Mouse (Mus musculus): ENCODE measurements around the gene Defb7. TPM values are rescaled to one million over a fixed set of nuclear protein-coding genes. Genes with fewer than 3 reads are reported as not detected.

The Defb7 gene
- not detected in 2 replicates for polyA plus RNA-seq (2014; fragmentation: Nextera tagmentation; extraction: Ambion mirVana)

GRCm38 (mm10) chr8:19494797-19495196 is at the start of gene Defb7:
Defb7 (plus strand) TSS chr8:19495097.
- no peaks in the 10 kb centered on the region for H3K4me1 ChIP-seq (ENCODE audit: control insufficient read depth, insufficient read depth, low read length)
- H3K9ac ChIP-seq (replicated peaks; ENCODE audit: low read depth, low read length), result no peak within 1 kb of the TSS
- H3K9me3 ChIP-seq (ENCODE audit: control insufficient read depth, low read length), result no peaks in the 10 kb centered on the region; the same call in 1 of the 2 replicates
- H3K27me3 ChIP-seq (ENCODE audit: control insufficient read depth, insufficient read depth, low read length), result no peaks in the 10 kb centered on the region
- 87% methylated on average over 2 of the region's 2 CpGs for WGBS
- H3K4me3 ChIP-seq (ENCODE audit: low read depth, low read length), result no peak within 1 kb of the TSS
- no peaks in the 10 kb centered on the region for H3K36me3 ChIP-seq (ENCODE audit: control insufficient read depth, insufficient read depth, low read length)
- H3K27ac ChIP-seq (ENCODE audit: low read depth, low read length), result no peak within 1 kb of the TSS
- no peak for ATAC-seq (ENCODE audit: low read depth)
- no peak within 1 kb of the TSS for H3K4me2 ChIP-seq (ENCODE audit: low read depth, low read length)

- no peaks in the 10 kb centered on the region for H3K27me3 ChIP-seq (ENCODE audit: control insufficient read depth, insufficient read depth, low read length)
- H3K4me3 ChIP-seq (ENCODE audit: low read depth, low read length), result no peak overlapping the region
- 91% methylated on average over 1 of the region's 1 CpGs for WGBS
- H3K36me3 ChIP-seq (ENCODE audit: control insufficient read depth, insufficient read depth, low read length), result no peaks in the 10 kb centered on the region
- H3K9ac ChIP-seq (replicated peaks; ENCODE audit: low read depth, low read length), result no peak overlapping the region
- peaks cover 2% of the 10 kb centered on the region; the same call in 1 of the 2 replicates for H3K9me3 ChIP-seq (ENCODE audit: control insufficient read depth, low read length)
- no peak overlapping the region for H3K27ac ChIP-seq (ENCODE audit: low read depth, low read length)
- H3K4me1 ChIP-seq (ENCODE audit: control insufficient read depth, insufficient read depth, low read length), result no peaks in the 10 kb centered on the region
- no peak overlapping the region for H3K4me2 ChIP-seq (ENCODE audit: low read depth, low read length)
- no peak for ATAC-seq (ENCODE audit: low read depth)
Measured at GRCm38 (mm10) chr8:19446378-19446777, 48.5 kb upstream of the Defb7 start.

- no peak overlapping the region for H3K4me3 ChIP-seq (ENCODE audit: low read depth, low read length)
- H3K9me3 ChIP-seq (ENCODE audit: control insufficient read depth, low read length), result no peaks in the 10 kb centered on the region
- H3K4me1 ChIP-seq (ENCODE audit: control insufficient read depth, insufficient read depth, low read length), result no peaks in the 10 kb centered on the region
- H3K36me3 ChIP-seq (ENCODE audit: control insufficient read depth, insufficient read depth, low read length), result no peaks in the 10 kb centered on the region
- WGBS, result 89% methylated on average over 3 of the region's 3 CpGs
- H3K4me2 ChIP-seq (ENCODE audit: low read depth, low read length), result no peak overlapping the region
- no peak overlapping the region for H3K9ac ChIP-seq (replicated peaks; ENCODE audit: low read depth, low read length)
- no peak overlapping the region for H3K27ac ChIP-seq (ENCODE audit: low read depth, low read length)
- no peak for ATAC-seq (ENCODE audit: low read depth)
- H3K27me3 ChIP-seq (ENCODE audit: control insufficient read depth, insufficient read depth, low read length), result no peaks in the 10 kb centered on the region
Measured at GRCm38 (mm10) chr8:19461355-19461754, 33.5 kb upstream of the Defb7 start.

- H3K9me3 ChIP-seq (ENCODE audit: control insufficient read depth, low read length), result no peaks in the 10 kb centered on the region
- ATAC-seq (ENCODE audit: low read depth), result no peak
- H3K4me2 ChIP-seq (ENCODE audit: low read depth, low read length), result no peak overlapping the region
- H3K4me1 ChIP-seq (ENCODE audit: control insufficient read depth, insufficient read depth, low read length), result no peaks in the 10 kb centered on the region
- no peak overlapping the region for H3K4me3 ChIP-seq (ENCODE audit: low read depth, low read length)
- H3K9ac ChIP-seq (replicated peaks; ENCODE audit: low read depth, low read length), result no peak overlapping the region
- 83% methylated on average over 3 of the region's 3 CpGs for WGBS
- no peaks in the 10 kb centered on the region for H3K36me3 ChIP-seq (ENCODE audit: control insufficient read depth, insufficient read depth, low read length)
- no peak overlapping the region for H3K27ac ChIP-seq (ENCODE audit: low read depth, low read length)
- no peaks in the 10 kb centered on the region for H3K27me3 ChIP-seq (ENCODE audit: control insufficient read depth, insufficient read depth, low read length)
Measured at GRCm38 (mm10) chr8:19469026-19469425, 25.9 kb upstream of the Defb7 start.

GRCm38 (mm10) chr8:19500524-19500923 is 5.6 kb downstream of the Defb7 start:
- Histone ChIP-seq H3K36me3 (ENCODE audit: control insufficient read depth, insufficient read depth, low read length) (no peaks in the 10 kb centered on the region), H3K9me3 (ENCODE audit: control insufficient read depth, low read length) (no peaks in the 10 kb centered on the region; the same call in 1 of the 2 replicates), H3K4me2 (ENCODE audit: low read depth, low read length) (no peak overlapping the region), H3K4me3 (ENCODE audit: low read depth, low read length) (no peak overlapping the region), H3K4me1 (ENCODE audit: control insufficient read depth, insufficient read depth, low read length) (no peaks in the 10 kb centered on the region), H3K27ac (ENCODE audit: low read depth, low read length) (no peak overlapping the region), H3K9ac (replicated peaks; ENCODE audit: low read depth, low read length) (no peak overlapping the region), H3K27me3 (ENCODE audit: control insufficient read depth, insufficient read depth, low read length) (no peaks in the 10 kb centered on the region)
- 84% methylated on average over 1 of the region's 1 CpGs for WGBS
- ATAC-seq (ENCODE audit: low read depth), result no peak

- Histone ChIP-seq H3K27me3 (ENCODE audit: control insufficient read depth, insufficient read depth, low read length) (no peaks in the 10 kb centered on the region), H3K4me3 (ENCODE audit: low read depth, low read length) (peak overlapping the region; percentile 21), H3K4me2 (ENCODE audit: low read depth, low read length) (peak overlapping the region; percentile 41), H3K27ac (ENCODE audit: low read depth, low read length) (no peak overlapping the region), H3K9me3 (ENCODE audit: control insufficient read depth, low read length) (no peaks in the 10 kb centered on the region; the same call in 1 of the 2 replicates), H3K4me1 (ENCODE audit: control insufficient read depth, insufficient read depth, low read length) (no peaks in the 10 kb centered on the region), H3K36me3 (ENCODE audit: control insufficient read depth, insufficient read depth, low read length) (no peaks in the 10 kb centered on the region), H3K9ac (replicated peaks; ENCODE audit: low read depth, low read length) (no peak overlapping the region)
- 8% methylated on average over 47 of the region's 75 CpGs for WGBS
- peak; percentile 41; the same call in 1 of the 2 replicates for ATAC-seq (ENCODE audit: low read depth)
Measured at GRCm38 (mm10) chr8:19535195-19535829, 40.4 kb downstream of the Defb7 start.

GRCm38 (mm10) chr8:19540376-19540775 is 45.5 kb downstream of the Defb7 start:
- WGBS, result 71% methylated on average over 1 of the region's 1 CpGs
- no peaks in the 10 kb centered on the region for H3K27me3 ChIP-seq (ENCODE audit: control insufficient read depth, insufficient read depth, low read length)
- no peaks in the 10 kb centered on the region for H3K9me3 ChIP-seq (ENCODE audit: control insufficient read depth, low read length)
- ATAC-seq (ENCODE audit: low read depth), result no peak
- no peaks in the 10 kb centered on the region for H3K4me1 ChIP-seq (ENCODE audit: control insufficient read depth, insufficient read depth, low read length)
- H3K27ac ChIP-seq (ENCODE audit: low read depth, low read length), result no peak overlapping the region
- H3K36me3 ChIP-seq (ENCODE audit: control insufficient read depth, insufficient read depth, low read length), result no peaks in the 10 kb centered on the region
- H3K4me3 ChIP-seq (ENCODE audit: low read depth, low read length), result no peak overlapping the region
- H3K9ac ChIP-seq (replicated peaks; ENCODE audit: low read depth, low read length), result no peak overlapping the region
- H3K4me2 ChIP-seq (ENCODE audit: low read depth, low read length), result no peak overlapping the region

Small RNA genes lying within 50 kb of the gene (microRNA-seq; reads per million reads assigned to microRNA genes)
- gene Gm27288 (not detected), gene Gm27852 (not detected)

Other genes starting within 250 kb of the Defb7 start
- not detected in 2 replicates for gene Defb5, start 247.5 kb upstream of the Defb7 start, polyA plus RNA-seq (2014; fragmentation: Nextera tagmentation; extraction: Ambion mirVana)
- not detected in 2 replicates for gene Defb3, start 201.7 kb upstream of the Defb7 start, polyA plus RNA-seq (2014; fragmentation: Nextera tagmentation; extraction: Ambion mirVana)
- gene Defb8, start 47.5 kb upstream of the Defb7 start, polyA plus RNA-seq (2014; fragmentation: Nextera tagmentation; extraction: Ambion mirVana), result not detected in 2 replicates
- not detected in 2 replicates for gene 4930467E23Rik, start 234.5 kb downstream of the Defb7 start, polyA plus RNA-seq (2014; fragmentation: Nextera tagmentation; extraction: Ambion mirVana)